Mouse (Mus musculus): ENCODE measurements around the gene Psmd3. TPM values are rescaled to one million over a fixed set of nuclear protein-coding genes. Genes with fewer than 3 reads are reported as not detected.

Gene Psmd3
- polyA plus RNA-seq, 1 experiment from 2014 or later: 224 TPM

GRCm38 (mm10) chr11:98743655-98744345, 61.4 kb downstream of the Psmd3 start:
- no peak for DNase-seq (ENCODE audit: low spot score)

GRCm38 (mm10) chr11:98744456-98745019, 62.2 kb downstream of the Psmd3 start:
- no peak for DNase-seq (ENCODE audit: low spot score)

Other genes starting within 250 kb of the Psmd3 start
- gene Mien1, start 243.6 kb upstream of the Psmd3 start, polyA plus RNA-seq (2015; fragmentation: Nextera tagmentation; extraction: Ambion mirVana): 227 and 241 TPM in 2 replicates
- 3.7 and 4.5 TPM in 2 replicates for gene Grb7, start 236.2 kb upstream of the Psmd3 start, polyA plus RNA-seq (2015; fragmentation: Nextera tagmentation; extraction: Ambion mirVana)
- gene Ikzf3, start 136.5 kb upstream of the Psmd3 start, polyA plus RNA-seq (2015; fragmentation: Nextera tagmentation; extraction: Ambion mirVana): 42.6 and 59.5 TPM in 2 replicates
- 2.3 and 2.4 TPM in 2 replicates for gene Zpbp2, start 131.5 kb upstream of the Psmd3 start, polyA plus RNA-seq (2015; fragmentation: Nextera tagmentation; extraction: Ambion mirVana)
- 37.6 and 38.5 TPM in 2 replicates for gene Ormdl3, start 95.2 kb upstream of the Psmd3 start, polyA plus RNA-seq (2015; fragmentation: Nextera tagmentation; extraction: Ambion mirVana)
- gene Lrrc3c, start 84.3 kb upstream of the Psmd3 start, polyA plus RNA-seq (2015; fragmentation: Nextera tagmentation; extraction: Ambion mirVana): not detected in 2 replicates
- 0.78 and 1.1 TPM in 2 replicates for gene Gm12355, start 56.9 kb upstream of the Psmd3 start, polyA plus RNA-seq (2015; fragmentation: Nextera tagmentation; extraction: Ambion mirVana)
- gene Gsdma3, start 56.2 kb upstream of the Psmd3 start, polyA plus RNA-seq (2015; fragmentation: Nextera tagmentation; extraction: Ambion mirVana): 0.26 and 0.42 TPM in 2 replicates
- 0.65 and 1.1 TPM in 2 replicates for gene Gsdma2, start 35.8 kb upstream of the Psmd3 start, polyA plus RNA-seq (2015; fragmentation: Nextera tagmentation; extraction: Ambion mirVana)
- gene Gsdma, start 18.2 kb upstream of the Psmd3 start, polyA plus RNA-seq (2015; fragmentation: Nextera tagmentation; extraction: Ambion mirVana): 0.49 and 0.80 TPM in 2 replicates
- gene Csf3, start 18.7 kb downstream of the Psmd3 start, polyA plus RNA-seq (2015; fragmentation: Nextera tagmentation; extraction: Ambion mirVana): not detected in 2 replicates
- gene Med24, start 46.9 kb downstream of the Psmd3 start, polyA plus RNA-seq (2015; fragmentation: Nextera tagmentation; extraction: Ambion mirVana): 48.3 and 48.5 TPM in 2 replicates
- gene Thra, start 58.1 kb downstream of the Psmd3 start, polyA plus RNA-seq (2015; fragmentation: Nextera tagmentation; extraction: Ambion mirVana): 7.3 and 9.1 TPM in 2 replicates
- gene Nr1d1, start 92.8 kb downstream of the Psmd3 start, polyA plus RNA-seq (2015; fragmentation: Nextera tagmentation; extraction: Ambion mirVana): 2.6 and 3.0 TPM in 2 replicates
- 14.4 and 20.4 TPM in 2 replicates for gene Msl1, start 113.0 kb downstream of the Psmd3 start, polyA plus RNA-seq (2015; fragmentation: Nextera tagmentation; extraction: Ambion mirVana)
- 21.8 and 23.8 TPM in 2 replicates for gene Casc3, start 122.4 kb downstream of the Psmd3 start, polyA plus RNA-seq (2015; fragmentation: Nextera tagmentation; extraction: Ambion mirVana)
- gene Rapgefl1, start 154.2 kb downstream of the Psmd3 start, polyA plus RNA-seq (2015; fragmentation: Nextera tagmentation; extraction: Ambion mirVana): 0.86 and 1.1 TPM in 2 replicates
- 5.6 and 7.5 TPM in 2 replicates for gene Wipf2, start 181.1 kb downstream of the Psmd3 start, polyA plus RNA-seq (2015; fragmentation: Nextera tagmentation; extraction: Ambion mirVana)
- gene Cdc6, start 225.2 kb downstream of the Psmd3 start, polyA plus RNA-seq (2015; fragmentation: Nextera tagmentation; extraction: Ambion mirVana): 40.6 and 53.2 TPM in 2 replicates
- 40.4 and 41.0 TPM in 2 replicates for gene Rara, start 245.3 kb downstream of the Psmd3 start, polyA plus RNA-seq (2015; fragmentation: Nextera tagmentation; extraction: Ambion mirVana)